Mouse (Mus musculus) right cerebral cortex, postnatal 36 days (tissue): ENCODE data around the gene Me1.

Experiments used
- DNase-seq, 2 experiments: peaks; one replicate each; pipeline ENCODE4 v3.0.0; 2022; ENCODE audit warnings: low spot score in 2 of 2, mixed read lengths in 1 of 2

Gene Me1

GRCm38 (mm10) chr9:86708921-86709320, 13.2 kb upstream of the Me1 start:
- DNase-seq, result no peak

GRCm38 (mm10) chr9:86707431-86707830, 11.7 kb upstream of the Me1 start:
- DNase-seq, result no peak

DNA sequence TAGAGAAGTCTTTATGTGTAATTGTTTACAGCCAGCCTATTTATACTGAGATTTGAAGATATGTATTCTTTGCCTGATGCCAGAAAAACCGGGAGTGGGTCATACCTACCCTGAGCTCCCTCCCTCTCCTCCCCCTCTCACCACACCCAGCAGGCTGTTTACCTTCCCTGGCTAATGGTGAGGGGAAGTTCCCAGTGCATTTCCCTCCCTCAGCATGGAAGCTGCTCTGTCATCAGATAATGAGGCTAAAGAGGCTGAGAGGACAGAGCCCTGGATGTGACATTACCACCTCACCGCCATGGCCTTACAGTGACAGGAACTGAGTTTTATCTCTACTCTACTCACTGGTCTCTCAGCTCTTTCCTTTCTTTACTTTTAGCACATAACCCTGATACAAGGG, 6.1 kb upstream of the Me1 start:
- no peak for DNase-seq

DNA sequence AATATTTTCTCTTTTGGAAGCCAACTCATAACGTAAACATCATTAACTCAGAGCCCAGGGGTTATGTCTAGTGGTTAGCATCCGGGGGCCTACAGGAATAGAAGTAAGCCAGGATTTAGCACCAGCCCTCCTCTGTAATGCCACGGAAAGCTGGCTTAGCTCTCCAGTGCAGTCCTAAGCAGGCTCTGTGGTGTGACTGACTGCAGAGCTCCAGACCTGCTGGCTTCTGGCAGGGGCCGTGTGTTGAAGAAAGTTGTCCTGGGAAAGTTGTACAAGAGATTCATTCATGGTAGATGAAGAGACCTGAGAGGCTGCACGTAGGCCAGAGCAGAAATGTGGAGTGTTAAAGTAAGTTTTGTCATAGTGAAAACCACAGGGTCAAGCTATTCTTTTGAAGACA, 5.5 kb upstream of the Me1 start:
- no peak for DNase-seq

GRCm38 (mm10) chr9:86695199-86695817, 445 bp downstream of the Me1 start:
- DNase-seq, result peak in 1 of 2 experiments; percentile 15

GRCm38 (mm10) chr9:86694644-86695043, 1.1 kb downstream of the Me1 start:
- DNase-seq, result no peak

DNA sequence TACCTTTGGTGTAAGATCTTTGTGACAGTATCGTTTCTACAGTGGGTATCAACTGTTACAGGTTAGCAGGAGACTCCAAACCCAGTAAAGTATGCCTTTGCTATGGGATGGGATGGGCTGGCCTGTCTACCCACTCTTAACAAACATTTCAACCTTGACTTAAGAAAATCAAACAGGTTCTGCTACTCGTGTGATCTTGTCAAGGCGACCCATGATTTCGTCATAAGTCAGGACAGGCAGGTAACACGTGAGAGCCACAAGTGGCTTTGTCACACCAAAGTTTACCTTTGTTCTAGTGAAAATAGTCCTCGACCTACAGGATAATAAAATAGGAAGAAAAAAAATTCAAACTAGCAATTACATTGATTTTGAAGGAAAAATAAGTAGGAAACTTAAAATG, 1.8 kb downstream of the Me1 start:
- DNase-seq, result no peak

GRCm38 (mm10) chr9:86692676-86693075, 3.1 kb downstream of the Me1 start:
- DNase-seq, result no peak

GRCm38 (mm10) chr9:86692251-86692650, 3.5 kb downstream of the Me1 start:
- no peak for DNase-seq

- DNase-seq, result no peak
Observed at GRCm38 (mm10) chr9:86691101-86691500, 4.7 kb downstream of the Me1 start.

DNA sequence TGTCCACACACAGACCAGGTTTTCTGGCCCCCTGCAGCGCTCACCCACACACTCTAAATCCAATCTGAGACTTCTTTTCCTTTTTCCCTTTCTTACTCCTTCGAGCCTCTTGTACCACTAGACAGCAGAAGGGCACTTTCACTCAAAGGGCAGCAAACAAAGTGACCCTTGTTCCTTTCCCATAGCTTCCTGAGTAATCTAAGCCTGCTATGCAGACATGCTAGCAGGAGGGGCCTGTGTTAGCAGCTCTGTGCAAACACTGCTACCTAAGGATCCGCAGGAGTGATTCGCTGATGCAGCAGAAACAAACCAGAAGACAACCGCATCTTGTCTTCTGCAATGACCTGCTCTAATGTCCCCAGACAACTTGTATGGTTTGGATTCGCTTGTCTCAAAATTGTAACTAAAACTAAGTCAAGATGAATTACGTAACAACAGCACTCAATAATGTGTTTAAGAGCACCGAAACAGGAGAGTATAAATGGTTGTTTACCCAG, 12.0 kb downstream of the Me1 start:
- DNase-seq, result no peak

DNA sequence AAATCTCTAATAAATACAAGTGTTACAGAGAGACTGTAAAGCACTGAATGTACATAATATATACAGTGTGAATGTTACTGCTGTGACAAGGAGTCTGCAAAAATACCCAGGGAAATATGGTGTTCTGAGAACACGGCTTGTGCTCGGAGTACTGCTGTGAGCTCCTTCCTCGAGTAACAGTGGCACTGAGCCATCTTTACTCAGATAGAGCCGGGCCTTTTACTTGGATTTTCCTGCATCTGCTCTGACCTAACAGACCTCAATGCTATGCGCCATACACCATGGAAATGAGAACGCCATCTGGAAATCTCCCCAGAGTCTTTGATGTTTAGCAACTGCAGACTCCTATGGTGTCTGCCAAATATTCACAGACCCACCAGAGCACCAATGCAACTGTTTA, 12.9 kb downstream of the Me1 start:
- DNase-seq, result peak in 1 of 2 experiments; percentile 20

GRCm38 (mm10) chr9:86682278-86682677, 13.5 kb downstream of the Me1 start:
- no peak for DNase-seq

GRCm38 (mm10) chr9:86680431-86680830, 15.3 kb downstream of the Me1 start:
- no peak for DNase-seq

- DNase-seq, result no peak
Observed at GRCm38 (mm10) chr9:86679843-86680417, 15.8 kb downstream of the Me1 start.

GRCm38 (mm10) chr9:86676246-86676645, 19.5 kb downstream of the Me1 start:
- no peak for DNase-seq

- DNase-seq, result no peak
Observed at GRCm38 (mm10) chr9:86675426-86675825, 20.3 kb downstream of the Me1 start.

GRCm38 (mm10) chr9:86672907-86673472, 22.8 kb downstream of the Me1 start:
- no peak for DNase-seq

DNA sequence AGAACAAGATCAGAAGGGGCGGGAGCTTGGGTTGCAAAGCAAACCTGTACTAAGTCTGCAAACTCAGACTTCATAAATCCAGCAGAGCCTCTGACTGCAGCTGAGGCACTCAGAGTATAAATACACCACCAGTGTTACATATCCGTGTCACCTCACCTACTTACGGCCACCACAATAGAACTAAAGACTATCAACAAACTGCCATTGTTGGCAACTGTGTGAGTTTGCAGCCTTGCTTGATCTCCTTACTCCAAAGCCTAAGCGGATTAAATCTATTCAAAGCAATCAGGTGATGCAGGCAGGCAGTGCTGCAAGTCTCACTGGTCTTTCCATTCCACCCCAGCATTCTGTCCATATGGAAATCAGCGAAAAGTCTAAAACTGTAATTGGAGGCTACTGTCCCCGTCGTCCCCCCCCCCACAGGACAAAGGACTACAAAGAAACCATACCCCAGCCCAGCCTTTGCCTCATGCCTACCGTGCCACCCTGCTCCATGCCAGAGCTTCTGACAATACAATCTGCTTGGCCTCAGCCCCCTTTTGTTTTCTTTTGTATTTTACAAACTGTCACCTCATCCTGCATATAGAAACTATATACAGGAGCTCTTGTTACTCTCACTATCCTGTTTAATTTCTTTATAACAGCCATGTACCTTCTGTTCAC, 27.0 kb downstream of the Me1 start:
- no peak for DNase-seq

GRCm38 (mm10) chr9:86667138-86667750, 28.5 kb downstream of the Me1 start:
- DNase-seq, result no peak

DNA sequence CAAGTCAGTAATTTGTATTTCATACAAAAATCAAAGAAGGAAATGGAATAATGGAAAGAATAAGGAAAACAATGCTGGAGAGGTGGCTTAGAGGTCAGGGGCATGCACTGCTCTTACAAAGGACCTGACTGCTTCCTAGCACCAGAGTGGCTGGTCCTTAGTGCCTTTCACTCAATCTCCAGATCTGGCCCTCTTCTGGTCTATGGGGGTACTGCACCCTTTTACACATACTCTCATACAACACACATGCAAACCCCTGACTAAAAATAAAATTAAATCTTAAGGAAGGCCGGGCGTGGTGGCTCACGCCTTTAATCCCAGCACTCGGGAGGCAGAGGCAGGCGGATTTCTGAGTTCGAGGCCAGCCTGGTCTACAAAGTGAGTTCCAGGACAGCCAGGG, 34.1 kb downstream of the Me1 start:
- DNase-seq, result no peak

- peak in 1 of 2 experiments; percentile 5 for DNase-seq
Observed at GRCm38 (mm10) chr9:86661266-86661665, 34.5 kb downstream of the Me1 start.
